32 mouse cellular contexts compared by ENCODE assay signal in genomic region chr11:53621582-53622439, GRCm38 (mm10). TPM values are rescaled to one million over a fixed set of nuclear protein-coding genes. Genes with fewer than 3 reads are reported as not detected.
DNase-seq lines count a peak whose midpoint lies in the region; ATAC-seq and TF ChIP-seq lines count a peak whose summit lies in the region.
"Had no signal": no experiment of that assay in that cellular context is flagged by ENCODE, and none has a peak within 500 bp of the region (broad histone marks: within the 10 kb centered on the region; RNA-seq: fewer than 3 reads in every experiment).

No protein-coding gene starts in this region.

- TF ChIP-seq CTCF in CH12.LX (conservative IDR thresholded peaks at IDR 0.05 in 1 of 2, IDR thresholded peaks at IDR 0.05 in 1 of 2; ENCODE audit: low read depth in 2 of 2, low read length in 2 of 2): peak in 1 of 2 experiments; percentile 25; a peak in 1 of 4 replicates

- H3K36me3 ChIP-seq in liver, embryonic 13.5 days: no peaks in the 10 kb centered on the region
- H3K36me3 ChIP-seq in CH12.LX (replicated peaks in 1 of 2; ENCODE audit: control insufficient read depth in 1 of 2, insufficient read depth in 1 of 2, low read length in 1 of 2): peaks cover 0 to 6% of the 10 kb centered on the region in 2 experiments
- no peaks in the 10 kb centered on the region for H3K36me3 ChIP-seq in heart, embryonic 12.5 days
- H3K36me3 ChIP-seq: embryonic facial prominence, embryonic 12.5 days; embryonic facial prominence, embryonic 15.5 days; heart, embryonic 13.5 days had no signal

- H3K4me1 ChIP-seq in liver, embryonic 13.5 days (replicated peaks): peaks cover 76% of the 10 kb centered on the region
- peaks cover 41 to 75% of the 10 kb centered on the region in 2 experiments for H3K4me1 ChIP-seq in CH12.LX (ENCODE audit: control insufficient read depth in 1 of 2, insufficient read depth in 2 of 2)
- peaks cover 12% of the 10 kb centered on the region for H3K4me1 ChIP-seq in heart, embryonic 12.5 days (replicated peaks)
- H3K4me1 ChIP-seq: embryonic facial prominence, embryonic 12.5 days; embryonic facial prominence, embryonic 15.5 days had no signal

- no peaks in the 10 kb centered on the region for H3K27me3 ChIP-seq in liver, embryonic 13.5 days
- H3K27me3 ChIP-seq in CH12.LX (replicated peaks): no peaks in the 10 kb centered on the region
- no peaks in the 10 kb centered on the region for H3K27me3 ChIP-seq in heart, embryonic 12.5 days (replicated peaks)
- H3K27me3 ChIP-seq: embryonic facial prominence, embryonic 12.5 days; embryonic facial prominence, embryonic 15.5 days; Patski had no signal

- TF ChIP-seq RAD21 in CH12.LX (IDR thresholded peaks at IDR 0.05; ENCODE audit: low read depth, low read length): no peak

- no peak overlapping the region for H3K4me3 ChIP-seq in liver, embryonic 13.5 days (replicated peaks)
- H3K4me3 ChIP-seq in CH12.LX (replicated peaks in 1 of 3; ENCODE audit: low read depth in 2 of 3, low read length in 2 of 3, poor library complexity in 1 of 3): peak overlapping the region in 1 of 3 experiments; percentile 9
- H3K4me3 ChIP-seq in heart, embryonic 12.5 days: no peak overlapping the region
- H3K4me3 ChIP-seq: embryonic facial prominence, embryonic 12.5 days; embryonic facial prominence, embryonic 15.5 days; gastrocnemius, adult 2 months; heart, embryonic 13.5 days had no signal

- H3K9ac ChIP-seq in liver, embryonic 13.5 days: peak overlapping the region; percentile 16; the same call in 1 of the 2 replicates
- H3K9ac ChIP-seq in CH12.LX (ENCODE audit: insufficient read depth, low read depth): no peak overlapping the region
- H3K9ac ChIP-seq in heart, embryonic 12.5 days: no peak overlapping the region
- H3K9ac ChIP-seq: embryonic facial prominence, embryonic 12.5 days; embryonic facial prominence, embryonic 15.5 days; forebrain, postnatal 0 days; heart, embryonic 13.5 days; hindbrain, embryonic 14.5 days had no signal

- TF ChIP-seq POLR2A in CH12.LX (IDR thresholded peaks at IDR 0.05; ENCODE audit: low read depth, low read length): 0 out of 2 replicates have a peak, but pooled peaks have one; percentile 19

- DNase-seq in liver, embryonic 13.5 days: no peak
- DNase-seq in liver (no peak), 3T3-L1 (ENCODE audit: low read depth, low spot score) (peak; percentile 6), CH12.LX (ENCODE audit: extremely low read depth) (peak; percentile 70), MN1 (ENCODE audit: low spot score) (no peak)
- DNase-seq: cerebellum, adult 18-20 months; cerebellum, adult 9-10 months; cerebellum, postnatal 14 days; forebrain, postnatal 0 days; gastrocnemius, adult 2 months; gastrocnemius, postnatal 14 days; heart, adult 18-20 months; heart, postnatal 14 days; heart, postnatal 4 days had no signal

- peak; percentile 72 for TF ChIP-seq EP300 in CH12.LX (IDR thresholded peaks at IDR 0.05; ENCODE audit: low read length)

- H3K79me2 ChIP-seq in CH12.LX (replicated peaks; ENCODE audit: control insufficient read depth, extremely low read depth, insufficient read depth, poor library complexity, severe bottlenecking): no peaks in the 10 kb centered on the region

- WGBS in liver, embryonic 13.5 days (ENCODE audit: insufficient replicate concordance): 62% methylated on average over 11 of the region's 11 CpGs
- WGBS in heart, embryonic 12.5 days: 79% methylated on average over 11 of the region's 11 CpGs

- no peak overlapping the region for H3K27ac ChIP-seq in liver, embryonic 13.5 days
- peak overlapping the region; percentile 56 for H3K27ac ChIP-seq in CH12.LX (ENCODE audit: insufficient read depth, low read depth)
- no peak overlapping the region for H3K27ac ChIP-seq in heart, embryonic 12.5 days (ENCODE audit: poor library complexity, severe bottlenecking)
- H3K27ac ChIP-seq: embryonic facial prominence, embryonic 12.5 days; embryonic facial prominence, embryonic 15.5 days; gastrocnemius, adult 2 months; heart, embryonic 13.5 days; hindbrain, embryonic 14.5 days; hindbrain, postnatal 0 days had no signal

- dilution Hi-C loops in CH12.LX (cut with MboI; ENCODE audit: extremely low pct_ligation_motif_present, extremely low pct_unique_long_range_greater_than_20kb, low sequenced_read_pairs): no loop called here

- no peak overlapping the region for H3K4me2 ChIP-seq in liver, embryonic 13.5 days
- H3K4me2 ChIP-seq in CH12.LX (ENCODE audit: insufficient read depth, low read depth, poor library complexity, severe bottlenecking): no peak overlapping the region
- no peak overlapping the region for H3K4me2 ChIP-seq in heart, embryonic 12.5 days
- H3K4me2 ChIP-seq: embryonic facial prominence, embryonic 12.5 days; embryonic facial prominence, embryonic 15.5 days; heart, embryonic 13.5 days; hindbrain, embryonic 14.5 days had no signal

- in situ Hi-C loops in CH12.LX (cut with MboI; ENCODE audit: low pct_ligation_motif_present, low pct_unique_long_range_greater_than_20kb, low sequenced_read_pairs): loop anchor here (5.0 kb wide), 1 partner anchor 35 kb away; no protein-coding TSS in a partner anchor

- no peaks in the 10 kb centered on the region for H3K9me3 ChIP-seq in liver, embryonic 13.5 days (replicated peaks)
- peaks cover 8% of the 10 kb centered on the region for H3K9me3 ChIP-seq in CH12.LX (replicated peaks; ENCODE audit: low read length)
- no peaks in the 10 kb centered on the region; the same call in 1 of the 2 replicates for H3K9me3 ChIP-seq in heart, embryonic 12.5 days (replicated peaks)
- H3K9me3 ChIP-seq: embryonic facial prominence, embryonic 12.5 days; embryonic facial prominence, embryonic 15.5 days; heart, embryonic 13.5 days had no signal

- no peak for ATAC-seq in liver, embryonic 13.5 days (ENCODE audit: low read depth)
- peak; percentile 21; the same call in 1 of the 2 replicates for ATAC-seq in granulocyte monocyte progenitor cell, adult 5-6 weeks (replicated peaks; ENCODE audit: poor library complexity, severe bottlenecking)
- no peak for ATAC-seq in heart, embryonic 12.5 days (ENCODE audit: insufficient number of reproducible peaks, low FRiP score)
- ATAC-seq: forebrain, embryonic 14.5 days; forebrain, postnatal 0 days; hindbrain, postnatal 0 days; Patski had no signal

TF ChIP-seq in CH12.LX, 34 proteins besides CTCF, POLR2A, EP300 and RAD21:
- peak; percentile 60; the same call in 1 of the 2 replicates for TF ChIP-seq MYC (IDR thresholded peaks at IDR 0.05; ENCODE audit: low read depth, low read length)
- TF ChIP-seq TCF12 (IDR thresholded peaks at IDR 0.05; ENCODE audit: low read depth, low read length): peak; percentile 50; the same call in 1 of the 2 replicates
- peak; percentile 27; the same call in 1 of the 2 replicates for TF ChIP-seq JUN (IDR thresholded peaks at IDR 0.05; ENCODE audit: insufficient read depth, low read depth, low read length)
- peak; percentile 61 for TF ChIP-seq JUND (conservative IDR thresholded peaks at IDR 0.05; ENCODE audit: low read depth, low read length)
- peak; percentile 70; the same call in 1 of the 2 replicates for TF ChIP-seq ZKSCAN1 (IDR thresholded peaks at IDR 0.05; ENCODE audit: borderline replicate concordance, low read depth, low read length)
- TF ChIP-seq BHLHE40 (IDR thresholded peaks at IDR 0.05; ENCODE audit: low read depth, low read length): peak; percentile 81
- no peak for TF ChIP-seq CHD1 (IDR thresholded peaks at IDR 0.05; ENCODE audit: low read depth, low read length)
- peak; percentile 63; the same call in 1 of the 2 replicates for TF ChIP-seq RCOR1 (conservative IDR thresholded peaks at IDR 0.05; ENCODE audit: low read depth, low read length)
- TF ChIP-seq ETS1 (conservative IDR thresholded peaks at IDR 0.05; ENCODE audit: low read depth, low read length): peak; percentile 75
- no peak for TF ChIP-seq USF2 (conservative IDR thresholded peaks at IDR 0.05; ENCODE audit: low read depth, low read length)
- TF ChIP-seq CHD2 (IDR thresholded peaks at IDR 0.05; ENCODE audit: low read length): peak; percentile 37; the same call in 1 of the 2 replicates
- peak; percentile 14; the same call in 1 of the 2 replicates for TF ChIP-seq MXI1 (IDR thresholded peaks at IDR 0.05; ENCODE audit: low read depth, low read length)
- TF ChIP-seq IRF4 (IDR thresholded peaks at IDR 0.05; ENCODE audit: low read depth, low read length): peak; percentile 63; the same call in 1 of the 2 replicates
- TF ChIP-seq MAX (IDR thresholded peaks at IDR 0.05; ENCODE audit: low read length): peak; percentile 70
- TF ChIP-seq GABPA (IDR thresholded peaks at IDR 0.05; ENCODE audit: insufficient replicate concordance, low read depth, low read length): no peak
- TF ChIP-seq NELFE (IDR thresholded peaks at IDR 0.05; ENCODE audit: low read depth, low read length): 0 out of 2 replicates have a peak, but pooled peaks have one; percentile 23

RNA-seq across cellular contexts. Expression of gene Il4, which starts 3.3 kb away (rescaled TPM):
- polyA plus RNA-seq in liver, embryonic 13.5 days (2015; fragmentation: Nextera tagmentation; extraction: Ambion mirVana): 0.60 and 0.82 TPM in 2 replicates
- 26.3 and 35.6 TPM in 2 replicates for total RNA-seq in CH12.LX (2012; rRNA removed)
- total RNA-seq in CH12.LX (2014; rRNA removed): 75.5 and 83.1 TPM in 2 replicates
- 19.5 and 24.5 TPM in 2 replicates for polyA plus RNA-seq in CH12.LX (2012; ENCODE audit: insufficient read length, low read depth)
- 1.5 TPM in 1 of 2 replicates, not detected in the other for total RNA-seq in granulocyte monocyte progenitor cell, adult 5-6 weeks (2014; fragmentation: Nextera tagmentation)
- not detected in 2 replicates for total RNA-seq in granulocyte monocyte progenitor cell, adult 5-6 weeks (2017)
- polyA plus RNA-seq in heart, embryonic 12.5 days (2016; fragmentation: Nextera tagmentation; extraction: Ambion mirVana): 0.83 TPM in 1 of 2 replicates, not detected in the other
- total RNA-seq: adrenal gland, adult 18-20 months; adrenal gland, postnatal 10 days; adrenal gland, postnatal 36 days; forebrain, postnatal 0 days; gastrocnemius, adult 2 months; gastrocnemius, postnatal 14 days; heart, adult 18-20 months; heart, postnatal 14 days; heart, postnatal 4 days; hindbrain, postnatal 0 days had no signal
- polyA plus RNA-seq: frontal cortex, adult 2 months had no signal

RNA-seq across cellular contexts. Expression of gene Il13, which starts 12.7 kb away (rescaled TPM):
- not detected in 2 replicates for polyA plus RNA-seq in liver, embryonic 13.5 days (2015; fragmentation: Nextera tagmentation; extraction: Ambion mirVana)
- total RNA-seq in CH12.LX (2012; rRNA removed) (1.8 and 2.8 TPM in 2 replicates), CH12.LX (2014; rRNA removed) (3.4 and 4.8 TPM in 2 replicates)
- 2.8 and 3.6 TPM in 2 replicates for polyA plus RNA-seq in CH12.LX (2012; ENCODE audit: insufficient read length, low read depth)
- not detected in 2 replicates for total RNA-seq in granulocyte monocyte progenitor cell, adult 5-6 weeks (2014; fragmentation: Nextera tagmentation)
- not detected in 2 replicates for total RNA-seq in granulocyte monocyte progenitor cell, adult 5-6 weeks (2017)
- not detected in 2 replicates for polyA plus RNA-seq in heart, embryonic 12.5 days (2016; fragmentation: Nextera tagmentation; extraction: Ambion mirVana)
- total RNA-seq: adrenal gland, adult 18-20 months; adrenal gland, postnatal 10 days; adrenal gland, postnatal 36 days; common myeloid progenitor, adult 5-6 weeks; forebrain, postnatal 0 days; gastrocnemius, adult 2 months; gastrocnemius, postnatal 14 days; gastrocnemius, postnatal 4 days; heart, adult 18-20 months; heart, postnatal 14 days; heart, postnatal 4 days; hindbrain, postnatal 0 days had no signal
- polyA plus RNA-seq: embryonic facial prominence, embryonic 12.5 days; embryonic facial prominence, embryonic 15.5 days; forebrain, embryonic 11.5 days; forebrain, embryonic 14.5 days; forebrain, postnatal 0 days; frontal cortex, adult 2 months; heart, embryonic 13.5 days; hindbrain, embryonic 11.5 days; hindbrain, embryonic 14.5 days; hindbrain, postnatal 0 days; intestine, embryonic 14.5 days; Patski had no signal

RNA-seq across cellular contexts. Expression of gene Kif3a, which starts 54.6 kb away (rescaled TPM):
- polyA plus RNA-seq in liver, embryonic 13.5 days (2015; fragmentation: Nextera tagmentation; extraction: Ambion mirVana): 13.3 and 13.8 TPM in 2 replicates
- 11.3 and 18.3 TPM in 2 replicates for total RNA-seq in CH12.LX (2012; rRNA removed)
- 7.7 and 8.9 TPM in 2 replicates for total RNA-seq in CH12.LX (2014; rRNA removed)
- polyA plus RNA-seq in CH12.LX (2012; ENCODE audit: insufficient read length, low read depth): 26.5 and 27.9 TPM in 2 replicates
- total RNA-seq in granulocyte monocyte progenitor cell, adult 5-6 weeks (2014; fragmentation: Nextera tagmentation): 7.5 and 11.8 TPM in 2 replicates
- total RNA-seq in granulocyte monocyte progenitor cell, adult 5-6 weeks (2017): 2.4 and 5.7 TPM in 2 replicates
- 36.1 and 37.2 TPM in 2 replicates for polyA plus RNA-seq in heart, embryonic 12.5 days (2016; fragmentation: Nextera tagmentation; extraction: Ambion mirVana)

Comparison
In these comparisons a context has a peak if more than half of its experiments do, and no peak if none do; other contexts are left out.
1. DNase-seq: peak in 3T3-L1 (single experiment) and CH12.LX (single experiment); none in liver, embryonic 13.5 days (single experiment), liver (single experiment) and MN1 (single experiment).
2. RNA of gene Il4, which starts 3.3 kb away (polyA plus RNA-seq): 19.5 to 24.5 TPM in CH12.LX; 0.83 TPM in heart, embryonic 12.5 days and 0.60 to 0.82 TPM in liver, embryonic 13.5 days; every median in the first group is over 10 times any median in the second.